Mouse (Mus musculus) lung, embryonic 16.5 days (tissue): ENCODE results near the gene Acot5. TPM values are rescaled to one million over a fixed set of nuclear protein-coding genes. Genes with fewer than 3 reads are reported as not detected.

Source experiments
- polyA plus RNA-seq: library from polyadenylated mRNA; unstranded; fragments of >200 nt; fragmentation: Nextera tagmentation; extraction: Ambion mirVana; gene quantifications from 2 replicates; pipeline ENCODE4 v1.2.1, GENCODE M21; 2015

The Acot5 gene
- polyA plus RNA-seq, 1 experiment from 2014 or later = not detected

Other genes starting within 250 kb of the Acot5 start
- 46.1 and 46.6 TPM in 2 replicates for gene Numb, start 147.4 kb upstream of the Acot5 start, polyA plus RNA-seq
- gene Riox1, start 118.7 kb upstream of the Acot5 start, polyA plus RNA-seq = 8.1 and 8.9 TPM in 2 replicates
- gene Heatr4, start 84.5 kb upstream of the Acot5 start, polyA plus RNA-seq = not detected in 2 replicates
- gene Acot2, start 81.5 kb upstream of the Acot5 start, polyA plus RNA-seq = 40.9 and 43.6 TPM in 2 replicates
- gene Acot1, start 59.8 kb upstream of the Acot5 start, polyA plus RNA-seq = 82.2 and 86.7 TPM in 2 replicates
- 0.47 and 0.58 TPM in 2 replicates for gene Acot4, start 30.9 kb upstream of the Acot5 start, polyA plus RNA-seq
- not detected in 2 replicates for gene Gm49366, start 30.4 kb upstream of the Acot5 start, polyA plus RNA-seq
- gene Acot3, start 17.2 kb upstream of the Acot5 start, polyA plus RNA-seq = 0.11 and 0.29 TPM in 2 replicates
- gene Acot6, start 31.3 kb downstream of the Acot5 start, polyA plus RNA-seq = 1.1 and 1.8 TPM in 2 replicates
- 5.7 and 8.6 TPM in 2 replicates for gene Dnal1, start 45.0 kb downstream of the Acot5 start, polyA plus RNA-seq
- gene Pnma1, start 79.2 kb downstream of the Acot5 start, polyA plus RNA-seq = 2.0 and 2.2 TPM in 2 replicates
- 11.1 and 12.1 TPM in 2 replicates for gene Elmsan1, start 149.6 kb downstream of the Acot5 start, polyA plus RNA-seq
- 29.1 and 31.3 TPM in 2 replicates for gene Ptgr2, start 215.9 kb downstream of the Acot5 start, polyA plus RNA-seq
- 75.8 and 93.8 TPM in 2 replicates for gene Zfp410, start 247.5 kb downstream of the Acot5 start, polyA plus RNA-seq